Mouse (Mus musculus): ENCODE data around the gene Hmgb2. TPM values are rescaled to one million over a fixed set of nuclear protein-coding genes. Genes with fewer than 3 reads are reported as not detected.
"Not testable (repeated sequence)": the region's sequence is repeated elsewhere in the genome, so short reads cannot be mapped to it uniquely, and the experiment has no call there.

Hmgb2 gene
- polyA plus RNA-seq, 1 experiment from 2014 or later = 587 TPM

DNA sequence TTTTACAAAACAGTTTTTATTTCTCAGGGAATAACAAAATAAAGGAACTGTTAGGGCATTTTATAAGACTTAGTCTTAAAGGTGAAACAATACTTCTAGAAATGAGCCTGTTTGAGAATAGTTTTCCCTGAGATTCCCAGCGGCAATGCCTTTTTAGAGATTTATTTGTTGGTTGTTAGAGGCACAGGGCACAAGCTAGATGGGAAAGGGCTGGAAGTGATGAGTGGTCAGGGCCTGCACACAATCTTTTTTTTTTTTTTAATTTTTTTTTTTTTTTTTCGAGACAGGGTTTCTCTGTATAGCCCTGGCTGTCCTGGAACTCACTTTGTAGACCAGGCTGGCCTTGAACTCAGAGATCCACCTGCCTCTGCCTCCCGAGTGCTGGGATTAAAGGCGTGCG lies 5.0 kb downstream of the Hmgb2 start:
- H3K27me3 ChIP-seq (replicated peaks; ENCODE audit: low read depth, poor library complexity, severe bottlenecking); DNase-seq (ENCODE audit: low spot score); H3K9me3 ChIP-seq; H3K4me3 ChIP-seq; H3K27ac ChIP-seq (replicated peaks); H3K4me1 ChIP-seq: not testable (repeated sequence)
- peaks cover 69% of the 10 kb centered on the region for H3K36me3 ChIP-seq (replicated peaks)
- 88% methylated on average over 5 of the region's 5 CpGs for WGBS

DNA sequence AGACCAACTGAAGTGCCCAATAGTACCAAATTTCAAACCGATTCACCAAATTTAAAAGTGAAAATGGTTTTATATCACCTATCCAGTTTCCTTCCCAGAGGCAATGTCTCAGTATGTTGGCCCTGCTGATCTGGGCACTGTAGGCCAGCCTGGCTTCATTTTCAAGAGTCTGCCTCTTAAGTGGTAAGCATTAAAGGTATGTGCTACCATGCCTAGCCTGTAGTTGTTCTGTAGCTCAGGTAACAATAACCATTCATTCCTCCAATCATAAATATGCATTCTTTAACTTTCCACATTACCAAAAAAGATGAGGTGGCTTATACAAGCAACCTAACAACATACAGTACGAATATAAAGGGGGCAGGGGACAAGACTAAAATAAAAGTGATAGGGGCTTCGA lies 6.0 kb downstream of the Hmgb2 start:
- Histone ChIP-seq H3K4me1 (peaks cover 9% of the 10 kb centered on the region), H3K27ac (replicated peaks) (no peak overlapping the region), H3K9me3 (no peaks in the 10 kb centered on the region), H3K27me3 (replicated peaks; ENCODE audit: low read depth, poor library complexity, severe bottlenecking) (no peaks in the 10 kb centered on the region), H3K36me3 (replicated peaks) (peaks cover 75% of the 10 kb centered on the region), H3K4me3 (no peak overlapping the region)
- no peak for DNase-seq (ENCODE audit: low spot score)
- WGBS = 85% methylated on average over 3 of the region's 3 CpGs

DNA sequence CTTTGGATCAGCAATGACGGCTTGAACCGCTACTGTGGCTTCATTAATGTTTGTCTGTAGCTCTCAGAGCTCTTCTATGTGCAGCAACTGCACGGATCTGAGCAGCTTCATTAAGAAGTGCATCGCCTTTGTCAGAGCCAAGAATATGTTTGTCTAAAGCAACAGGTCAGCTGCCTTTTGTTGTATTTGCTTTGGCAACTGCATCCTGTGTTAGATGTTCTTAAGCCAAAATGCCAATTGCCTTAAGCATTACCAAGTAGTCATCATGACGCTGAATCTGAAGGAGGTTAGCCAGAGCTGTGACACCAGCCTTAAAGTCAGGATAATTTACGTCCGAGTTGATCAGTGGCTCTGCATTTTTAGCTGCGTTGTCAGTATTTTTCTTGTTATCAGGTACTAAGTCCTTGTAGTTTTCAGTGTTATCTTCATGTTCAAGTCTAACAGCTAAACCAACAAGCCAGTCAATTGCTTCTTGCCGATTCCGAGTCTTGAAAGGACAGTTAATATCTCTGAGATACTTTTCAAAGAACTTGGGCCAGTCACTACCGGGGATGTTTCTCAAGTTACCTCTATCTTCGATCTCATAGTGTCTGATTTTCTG lies 8.6 kb downstream of the Hmgb2 start:
- H3K4me1 ChIP-seq = no peaks in the 10 kb centered on the region
- WGBS = 88% methylated on average over 12 of the region's 12 CpGs
- no peaks in the 10 kb centered on the region for H3K9me3 ChIP-seq
- no peak for DNase-seq (ENCODE audit: low spot score)
- no peak overlapping the region for H3K4me3 ChIP-seq
- no peak overlapping the region for H3K27ac ChIP-seq (replicated peaks)
- H3K27me3 ChIP-seq (replicated peaks; ENCODE audit: low read depth, poor library complexity, severe bottlenecking) = no peaks in the 10 kb centered on the region
- peaks cover 58% of the 10 kb centered on the region for H3K36me3 ChIP-seq (replicated peaks)

DNA sequence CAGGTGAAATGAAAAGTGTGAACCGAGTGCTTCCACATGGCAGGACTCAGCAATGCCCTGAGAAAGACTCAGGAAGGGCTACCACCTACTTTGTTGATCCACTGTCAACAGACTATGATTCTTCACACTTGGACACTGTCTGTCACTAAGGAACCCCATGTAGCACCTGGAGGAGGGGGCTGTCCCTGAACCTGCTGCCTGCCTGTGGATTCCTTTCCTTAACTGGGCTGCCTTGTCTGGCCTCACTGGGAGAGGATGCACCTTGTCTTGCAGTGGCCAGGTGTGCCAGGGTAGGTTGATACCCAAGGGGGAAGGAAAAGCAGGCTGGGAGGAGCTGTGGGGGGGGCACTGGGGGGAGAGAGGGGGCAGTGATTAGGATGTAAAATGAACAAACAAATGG lies 16.3 kb downstream of the Hmgb2 start:
- Histone ChIP-seq H3K9me3 (no peaks in the 10 kb centered on the region), H3K27me3 (replicated peaks; ENCODE audit: low read depth, poor library complexity, severe bottlenecking) (no peaks in the 10 kb centered on the region), H3K36me3 (replicated peaks) (peaks cover 24% of the 10 kb centered on the region), H3K4me3 (no peak overlapping the region), H3K4me1 (no peaks in the 10 kb centered on the region), H3K27ac (replicated peaks) (no peak overlapping the region)
- WGBS = 93% methylated on average over 1 of the region's 1 CpGs
- no peak for DNase-seq (ENCODE audit: low spot score)

DNA sequence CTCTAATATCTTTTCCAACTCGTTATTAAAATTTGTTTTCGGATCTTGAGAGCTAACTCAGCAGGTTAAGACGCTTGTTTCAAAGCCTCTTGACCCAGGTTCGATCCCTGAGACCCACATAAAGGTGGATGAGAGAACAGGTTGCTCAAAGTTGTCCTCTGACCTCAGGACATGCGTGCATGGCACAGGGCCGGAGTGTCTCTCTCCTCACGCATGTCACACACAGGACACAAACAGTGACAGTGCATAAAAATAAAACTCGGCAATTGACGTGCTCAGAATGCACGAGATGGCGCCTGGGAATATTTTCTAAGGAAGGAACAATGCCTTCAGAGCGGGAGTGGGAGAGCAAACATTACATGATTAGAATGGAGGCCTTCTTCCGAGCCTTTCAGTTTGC lies 18.5 kb downstream of the Hmgb2 start:
- Histone ChIP-seq H3K27ac (replicated peaks) (no peak overlapping the region), H3K4me1 (0 out of 2 replicates have a peak, but pooled peaks cover 3% of the 10 kb centered on the region), H3K27me3 (replicated peaks; ENCODE audit: low read depth, poor library complexity, severe bottlenecking) (no peaks in the 10 kb centered on the region), H3K36me3 (replicated peaks) (peaks cover 28% of the 10 kb centered on the region), H3K4me3 (no peak overlapping the region), H3K9me3 (no peaks in the 10 kb centered on the region)
- DNase-seq (ENCODE audit: low spot score) = no peak
- 94% methylated on average over 13 of the region's 13 CpGs for WGBS

DNA sequence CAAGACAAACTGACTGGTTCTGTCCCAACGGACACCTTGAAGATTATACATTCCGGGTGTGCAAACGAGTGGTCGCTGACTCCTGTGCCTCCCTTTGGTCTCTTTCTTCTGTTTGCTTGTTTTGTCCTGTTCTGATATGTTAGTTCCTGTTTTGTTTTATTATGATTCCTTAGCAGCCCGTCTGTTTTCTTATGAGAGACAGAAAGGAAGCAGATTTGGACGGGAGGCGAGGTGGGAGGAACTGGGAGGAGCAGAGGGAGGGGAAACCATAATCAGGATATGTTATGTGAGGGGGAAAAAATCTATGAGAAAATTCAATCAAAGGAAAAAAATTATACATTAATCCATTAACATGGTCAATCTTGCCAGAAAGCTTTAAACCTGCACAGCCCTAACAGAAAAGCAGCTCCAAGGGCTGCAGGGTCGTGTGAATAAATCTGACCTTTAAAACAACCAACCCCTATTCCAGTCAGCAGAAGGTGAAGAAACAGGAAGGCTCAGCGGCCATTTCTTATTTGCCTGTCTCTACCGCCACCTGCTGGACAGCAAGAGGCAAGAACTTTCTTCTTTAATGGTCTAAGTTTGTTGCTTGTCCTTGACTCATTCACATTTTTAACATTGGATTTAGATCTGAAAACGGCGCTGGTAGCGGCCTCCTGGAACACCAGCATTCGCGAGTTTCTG lies 19.1 kb downstream of the Hmgb2 start:
- DNase-seq (ENCODE audit: low spot score) = peak; percentile 78
- Histone ChIP-seq H3K4me3 (no peak overlapping the region), H3K27ac (replicated peaks) (no peak overlapping the region), H3K36me3 (replicated peaks) (peaks cover 31% of the 10 kb centered on the region), H3K4me1 (0 out of 2 replicates have a peak, but pooled peaks cover 3% of the 10 kb centered on the region), H3K27me3 (replicated peaks; ENCODE audit: low read depth, poor library complexity, severe bottlenecking) (no peaks in the 10 kb centered on the region), H3K9me3 (no peaks in the 10 kb centered on the region)
- 36% methylated on average over 15 of the region's 15 CpGs for WGBS

DNA sequence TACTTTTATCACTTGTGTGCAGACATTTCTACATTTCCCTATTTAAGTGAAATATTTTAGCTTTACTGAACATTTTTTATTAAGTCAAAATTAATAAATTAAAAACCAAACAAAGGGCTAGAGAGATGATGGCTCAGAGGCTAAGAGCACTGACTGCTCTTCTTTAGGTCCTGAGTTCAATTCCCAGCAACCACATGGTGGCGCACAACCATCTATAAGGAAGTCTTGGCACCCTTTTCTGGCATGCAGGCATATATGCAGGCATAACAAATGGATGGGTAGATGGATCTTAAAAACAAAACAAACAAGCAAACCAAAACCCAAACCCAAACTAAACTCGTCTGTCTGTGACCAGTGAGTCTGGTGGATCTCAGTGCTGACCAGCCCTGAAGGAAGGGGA lies 20.5 kb downstream of the Hmgb2 start:
- 51% methylated on average over 2 of the region's 2 CpGs for WGBS
- Histone ChIP-seq H3K27ac (replicated peaks) (no peak overlapping the region), H3K4me1 (0 out of 2 replicates have a peak, but pooled peaks cover 3% of the 10 kb centered on the region), H3K4me3 (no peak overlapping the region), H3K27me3 (replicated peaks; ENCODE audit: low read depth, poor library complexity, severe bottlenecking) (no peaks in the 10 kb centered on the region), H3K36me3 (replicated peaks) (peaks cover 33% of the 10 kb centered on the region), H3K9me3 (no peaks in the 10 kb centered on the region)
- DNase-seq (ENCODE audit: low spot score) = no peak

DNA sequence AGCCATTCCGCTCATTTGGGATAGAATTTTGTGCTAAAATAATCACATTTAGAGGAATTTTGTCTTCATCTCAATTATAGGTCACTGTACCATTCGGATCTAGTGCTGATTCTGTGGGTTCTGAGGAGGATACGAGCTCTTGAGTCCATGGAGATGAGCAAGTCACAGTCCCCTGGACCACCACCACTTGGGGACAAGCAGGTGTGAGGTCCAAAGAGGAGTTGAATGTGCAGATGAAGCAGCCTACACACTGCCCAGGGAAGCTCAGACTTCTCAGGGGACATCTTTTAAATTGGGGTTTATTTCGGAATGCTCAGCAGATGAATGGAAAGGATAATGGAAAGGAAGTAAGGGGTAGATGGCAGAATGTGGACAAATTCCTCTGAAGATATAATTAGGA lies 21.4 kb downstream of the Hmgb2 start:
- H3K4me3 ChIP-seq = no peak overlapping the region
- no peaks in the 10 kb centered on the region for H3K9me3 ChIP-seq
- WGBS = 94% methylated on average over 4 of the region's 4 CpGs
- DNase-seq (ENCODE audit: low spot score) = no peak
- 0 out of 2 replicates have a peak, but pooled peaks cover 3% of the 10 kb centered on the region for H3K4me1 ChIP-seq
- H3K27me3 ChIP-seq (replicated peaks; ENCODE audit: low read depth, poor library complexity, severe bottlenecking) = no peaks in the 10 kb centered on the region
- H3K36me3 ChIP-seq (replicated peaks) = peaks cover 25% of the 10 kb centered on the region
- no peak overlapping the region for H3K27ac ChIP-seq (replicated peaks)

DNA sequence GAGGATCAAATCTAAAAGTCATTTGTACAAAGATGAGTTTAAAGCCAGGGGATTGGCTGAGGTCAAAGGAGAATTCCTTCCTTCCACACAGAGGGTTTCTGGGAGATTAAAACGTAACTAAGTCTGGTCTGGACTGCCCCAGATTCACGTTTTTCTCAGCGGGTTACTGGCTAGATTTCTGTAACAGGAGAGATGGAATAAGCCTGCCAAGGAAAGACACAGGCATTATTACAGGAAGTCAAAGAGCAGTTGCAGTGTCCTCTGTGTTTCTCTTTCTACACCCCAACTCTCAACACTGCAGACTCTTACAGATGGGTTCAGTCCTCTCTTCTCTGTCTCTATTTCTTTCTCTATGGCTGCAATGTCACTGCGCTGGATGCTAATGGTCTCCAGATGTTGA lies 22.8 kb downstream of the Hmgb2 start:
- Histone ChIP-seq H3K4me3 (no peak overlapping the region), H3K4me1 (0 out of 2 replicates have a peak, but pooled peaks cover 3% of the 10 kb centered on the region), H3K27me3 (replicated peaks; ENCODE audit: low read depth, poor library complexity, severe bottlenecking) (no peaks in the 10 kb centered on the region), H3K36me3 (replicated peaks) (peaks cover 23% of the 10 kb centered on the region), H3K27ac (replicated peaks) (no peak overlapping the region), H3K9me3 (no peaks in the 10 kb centered on the region)
- 66% methylated on average over 4 of the region's 4 CpGs for WGBS
- no peak for DNase-seq (ENCODE audit: low spot score)

DNA sequence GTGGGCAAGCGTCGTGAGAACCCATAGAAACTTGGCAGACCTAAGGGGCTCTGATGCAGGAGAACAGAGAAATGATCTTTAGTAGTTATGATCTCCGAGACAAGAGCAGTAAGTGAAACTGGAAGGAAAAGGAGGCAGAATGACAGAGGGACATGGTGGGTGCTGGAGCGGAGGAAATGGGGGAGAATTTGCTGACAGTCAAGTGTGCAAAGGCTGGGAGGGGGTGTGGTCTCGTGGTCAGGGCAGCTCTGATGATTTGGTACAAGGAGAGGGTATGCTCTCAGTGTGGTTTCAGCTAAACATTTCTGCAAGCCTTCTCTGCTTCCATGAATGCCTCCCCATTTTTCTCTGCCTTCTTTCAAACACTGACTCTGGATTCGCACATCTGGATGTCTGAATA lies 24.5 kb downstream of the Hmgb2 start:
- H3K27me3 ChIP-seq (replicated peaks; ENCODE audit: low read depth, poor library complexity, severe bottlenecking) = no peaks in the 10 kb centered on the region
- WGBS = 93% methylated on average over 6 of the region's 6 CpGs

DNA sequence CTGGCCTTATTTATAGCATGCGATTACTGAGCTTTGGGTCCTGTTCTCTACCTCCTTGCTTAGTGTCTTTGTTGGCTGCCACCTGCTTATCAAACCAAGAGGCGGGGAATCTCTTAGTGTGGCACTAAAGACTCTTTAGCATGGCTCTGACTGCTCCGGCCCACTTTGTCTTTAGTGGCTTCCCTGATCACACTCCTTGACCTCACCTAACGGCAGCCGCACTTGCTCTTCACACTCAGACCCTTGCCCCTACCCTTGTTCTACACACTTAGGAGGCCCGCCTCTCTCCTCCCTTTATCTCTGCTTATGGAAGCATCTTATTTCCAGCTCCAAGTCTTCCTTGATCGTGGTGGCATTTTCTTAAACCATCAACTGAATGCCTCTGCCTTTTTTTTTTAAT lies 26.9 kb downstream of the Hmgb2 start:
- 84% methylated on average over 7 of the region's 7 CpGs for WGBS
- H3K4me3 ChIP-seq = no peak overlapping the region

More for the DNA sequence above, 24.5 kb downstream of the Hmgb2 start:
- no peak for DNase-seq (ENCODE audit: low spot score)
- H3K9me3 ChIP-seq = no peaks in the 10 kb centered on the region
- no peak overlapping the region for H3K4me3 ChIP-seq
- peaks cover 23% of the 10 kb centered on the region for H3K36me3 ChIP-seq (replicated peaks)
- H3K27ac ChIP-seq (replicated peaks) = no peak overlapping the region
- H3K4me1 ChIP-seq = 0 out of 2 replicates have a peak, but pooled peaks cover 3% of the 10 kb centered on the region

DNA sequence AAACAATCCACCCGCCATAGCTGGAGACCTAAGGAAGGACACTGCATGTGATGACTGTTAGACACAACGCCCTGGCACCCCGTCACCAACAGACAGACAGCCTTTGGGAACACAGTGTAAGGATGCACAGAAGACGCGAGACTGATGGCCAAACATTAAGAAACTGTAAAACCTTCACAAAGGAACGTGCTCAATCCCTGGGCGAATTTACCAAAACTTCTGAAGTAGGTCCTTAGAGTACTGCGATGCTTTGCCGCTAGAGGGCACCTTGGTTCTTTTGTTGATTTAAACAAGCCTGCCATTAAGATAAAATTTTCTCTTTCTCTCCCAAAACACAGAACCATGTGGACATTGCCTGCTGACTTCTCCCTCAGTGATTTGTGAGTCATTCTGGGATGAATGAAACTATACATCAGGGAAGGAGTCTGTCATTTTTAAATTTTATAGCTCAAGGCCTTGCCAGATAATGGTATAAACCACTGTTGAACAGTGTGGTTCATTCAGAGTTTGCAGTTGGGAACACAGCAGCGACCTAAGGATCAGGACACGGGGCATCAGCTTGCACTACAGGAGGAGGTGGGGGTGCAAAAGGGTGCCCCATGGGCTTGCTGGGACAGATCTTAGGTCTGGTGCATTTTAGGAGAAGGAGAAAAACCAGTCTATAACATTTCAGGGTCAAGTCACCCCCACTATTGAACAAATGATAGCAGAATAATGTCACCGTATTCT lies 28.6 kb downstream of the Hmgb2 start:
- 44% methylated on average over 12 of the region's 12 CpGs for WGBS
- H3K4me3 ChIP-seq = no peak overlapping the region
- DNase-seq (ENCODE audit: low spot score) = peak; percentile 59

More for the DNA sequence above, 26.9 kb downstream of the Hmgb2 start:
- no peaks in the 10 kb centered on the region for H3K9me3 ChIP-seq
- no peak for DNase-seq (ENCODE audit: low spot score)
- H3K27me3 ChIP-seq (replicated peaks; ENCODE audit: low read depth, poor library complexity, severe bottlenecking) = no peaks in the 10 kb centered on the region
- H3K4me1 ChIP-seq = 0 out of 2 replicates have a peak, but pooled peaks cover 3% of the 10 kb centered on the region
- no peak overlapping the region for H3K27ac ChIP-seq (replicated peaks)
- peaks cover 24% of the 10 kb centered on the region for H3K36me3 ChIP-seq (replicated peaks)

More for the DNA sequence above, 28.6 kb downstream of the Hmgb2 start:
- Histone ChIP-seq H3K27ac (replicated peaks) (no peak overlapping the region), H3K4me1 (no peaks in the 10 kb centered on the region; the same call in 1 of the 2 replicates), H3K36me3 (replicated peaks) (peaks cover 18% of the 10 kb centered on the region), H3K27me3 (replicated peaks; ENCODE audit: low read depth, poor library complexity, severe bottlenecking) (no peaks in the 10 kb centered on the region), H3K9me3 (no peaks in the 10 kb centered on the region)
